Mouse (Mus musculus): ENCODE data around the gene Myo7a. TPM values are rescaled to one million over a fixed set of nuclear protein-coding genes. Genes with fewer than 3 reads are reported as not detected.

The Myo7a gene
- polyA plus RNA-seq, 1 experiment from 2014 or later, result 7.6 TPM

GRCm38 (mm10) chr7:98157636-98158332 is 38.5 kb upstream of the Myo7a start:
- Histone ChIP-seq H3K27ac (replicated peaks in 1 of 2; ENCODE audit: control insufficient read depth in 1 of 2, insufficient read depth in 1 of 2, low read depth in 2 of 2, low read length in 2 of 2) (no peak overlapping the region), H3K9ac (ENCODE audit: low read length) (no peak overlapping the region), H3K4me3 (ENCODE audit: control insufficient read depth in 1 of 2, insufficient read depth in 1 of 2, low read depth in 1 of 2, low read length in 2 of 2) (no peak overlapping the region), H3K9me3 (ENCODE audit: control insufficient read depth, low read length) (no peaks in the 10 kb centered on the region), H3K4me2 (ENCODE audit: low read length) (no peak overlapping the region), H3K27me3 (ENCODE audit: control insufficient read depth, insufficient read depth, low read length) (no peaks in the 10 kb centered on the region), H3K4me1 (ENCODE audit: control insufficient read depth in 2 of 2, insufficient read depth in 2 of 2, low read length in 2 of 2) (peaks cover 25 to 34% of the 10 kb centered on the region in 2 experiments), H3K36me3 (ENCODE audit: control insufficient read depth, insufficient read depth, low read length) (no peaks in the 10 kb centered on the region)
- 57% methylated on average over 5 of the region's 5 CpGs for WGBS
- ATAC-seq (ENCODE audit: insufficient number of reproducible peaks, insufficient read depth, low FRiP score, low read depth), result no peak

GRCm38 (mm10) chr7:98156280-98156665 is 36.9 kb upstream of the Myo7a start:
- 27% methylated on average over 3 of the region's 3 CpGs for WGBS
- peak overlapping the region; percentile 39 to 43 for H3K27ac ChIP-seq (replicated peaks in 1 of 2; ENCODE audit: control insufficient read depth in 1 of 2, insufficient read depth in 1 of 2, low read depth in 2 of 2, low read length in 2 of 2)
- no peaks in the 10 kb centered on the region for H3K36me3 ChIP-seq (ENCODE audit: control insufficient read depth, insufficient read depth, low read length)
- H3K4me2 ChIP-seq (ENCODE audit: low read length), result no peak overlapping the region
- no peak; the same call in 1 of the 2 replicates for ATAC-seq (ENCODE audit: insufficient number of reproducible peaks, insufficient read depth, low FRiP score, low read depth)
- no peaks in the 10 kb centered on the region for H3K27me3 ChIP-seq (ENCODE audit: control insufficient read depth, insufficient read depth, low read length)
- no peak overlapping the region for H3K4me3 ChIP-seq (ENCODE audit: control insufficient read depth in 1 of 2, insufficient read depth in 1 of 2, low read depth in 1 of 2, low read length in 2 of 2)
- H3K4me1 ChIP-seq (ENCODE audit: control insufficient read depth in 2 of 2, insufficient read depth in 2 of 2, low read length in 2 of 2), result peaks cover 25 to 28% of the 10 kb centered on the region in 2 experiments
- no peak overlapping the region for H3K9ac ChIP-seq (ENCODE audit: low read length)
- H3K9me3 ChIP-seq (ENCODE audit: control insufficient read depth, low read length), result no peaks in the 10 kb centered on the region

DNA sequence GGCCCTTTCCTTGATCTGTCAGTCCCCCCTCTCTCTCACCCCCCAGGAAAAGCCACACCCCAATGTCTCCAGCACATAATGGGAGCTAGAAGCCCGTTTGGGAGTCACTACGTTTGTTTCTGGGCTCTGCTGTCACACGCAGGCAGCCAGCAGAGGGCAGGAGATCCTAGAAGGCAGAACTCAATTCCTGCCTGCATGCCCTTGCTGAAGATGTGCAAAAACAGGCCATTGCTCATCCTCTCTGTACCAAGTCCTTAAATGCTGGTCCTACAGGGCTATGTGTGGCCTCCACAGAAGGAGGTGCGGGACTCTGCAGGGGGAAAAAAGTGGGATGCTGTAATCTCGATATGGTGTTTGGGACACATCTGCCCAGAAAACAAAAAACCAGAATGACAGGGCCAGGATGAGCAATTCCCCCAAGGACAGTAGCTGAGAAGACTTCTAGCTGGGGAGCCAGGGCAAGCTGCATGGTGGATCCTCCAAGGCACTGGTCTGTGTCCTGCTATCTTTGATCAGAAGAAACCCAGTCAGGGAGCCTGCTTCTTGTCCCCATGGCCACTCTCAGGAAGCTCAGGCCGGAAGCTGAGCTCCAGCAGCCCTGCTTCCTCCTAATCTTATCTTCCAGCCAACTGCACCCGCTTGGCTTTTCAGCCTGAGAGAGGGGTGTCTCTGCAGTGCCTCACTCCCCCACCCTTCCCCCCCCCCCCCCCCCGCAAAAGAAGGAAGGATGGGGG is 36.4 kb upstream of the Myo7a start:
- peaks cover 23% of the 10 kb centered on the region in 2 experiments for H3K4me1 ChIP-seq (ENCODE audit: control insufficient read depth in 2 of 2, insufficient read depth in 2 of 2, low read length in 2 of 2)
- 10% methylated on average over 7 of the region's 8 CpGs for WGBS
- H3K27me3 ChIP-seq (ENCODE audit: control insufficient read depth, insufficient read depth, low read length), result no peaks in the 10 kb centered on the region
- peak; percentile 73 for ATAC-seq (ENCODE audit: insufficient number of reproducible peaks, insufficient read depth, low FRiP score, low read depth)
- H3K4me2 ChIP-seq (ENCODE audit: low read length), result no peak overlapping the region
- peak overlapping the region; percentile 15 to 48; a peak in 2 of 4 replicates for H3K27ac ChIP-seq (replicated peaks in 1 of 2; ENCODE audit: control insufficient read depth in 1 of 2, insufficient read depth in 1 of 2, low read depth in 2 of 2, low read length in 2 of 2)
- no peaks in the 10 kb centered on the region for H3K9me3 ChIP-seq (ENCODE audit: control insufficient read depth, low read length)
- no peak overlapping the region for H3K4me3 ChIP-seq (ENCODE audit: control insufficient read depth in 1 of 2, insufficient read depth in 1 of 2, low read depth in 1 of 2, low read length in 2 of 2)
- H3K9ac ChIP-seq (ENCODE audit: low read length), result no peak overlapping the region
- no peaks in the 10 kb centered on the region for H3K36me3 ChIP-seq (ENCODE audit: control insufficient read depth, insufficient read depth, low read length)

DNA sequence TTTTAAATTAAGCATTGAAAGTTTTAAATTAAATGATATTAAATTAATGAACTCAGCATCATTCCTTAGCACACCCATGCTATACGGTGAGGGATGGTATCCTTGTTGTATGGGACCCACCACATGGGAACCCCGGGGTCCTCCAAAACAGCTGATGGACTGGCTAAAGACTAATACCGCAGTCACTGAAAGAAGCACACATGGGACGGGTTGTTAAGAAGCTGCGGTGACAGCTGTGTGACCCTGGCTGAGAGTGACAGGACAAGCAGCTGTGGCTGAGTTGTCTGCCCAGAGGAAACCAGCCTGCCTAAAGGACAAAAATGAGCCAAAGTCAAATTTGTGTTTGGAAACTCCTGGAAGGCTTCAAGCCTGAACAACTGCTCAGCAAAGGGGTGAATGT is 34.6 kb upstream of the Myo7a start:
- Histone ChIP-seq H3K9ac (ENCODE audit: low read length) (no peak overlapping the region), H3K4me3 (ENCODE audit: control insufficient read depth in 1 of 2, insufficient read depth in 1 of 2, low read depth in 1 of 2, low read length in 2 of 2) (no peak overlapping the region), H3K9me3 (ENCODE audit: control insufficient read depth, low read length) (no peaks in the 10 kb centered on the region), H3K27ac (replicated peaks in 1 of 2; ENCODE audit: control insufficient read depth in 1 of 2, insufficient read depth in 1 of 2, low read depth in 2 of 2, low read length in 2 of 2) (no peak overlapping the region), H3K4me2 (ENCODE audit: low read length) (no peak overlapping the region), H3K27me3 (ENCODE audit: control insufficient read depth, insufficient read depth, low read length) (no peaks in the 10 kb centered on the region), H3K4me1 (ENCODE audit: control insufficient read depth in 2 of 2, insufficient read depth in 2 of 2, low read length in 2 of 2) (peaks cover 22 to 23% of the 10 kb centered on the region in 2 experiments), H3K36me3 (ENCODE audit: control insufficient read depth, insufficient read depth, low read length) (no peaks in the 10 kb centered on the region)
- 66% methylated on average over 5 of the region's 5 CpGs for WGBS
- no peak for ATAC-seq (ENCODE audit: insufficient number of reproducible peaks, insufficient read depth, low FRiP score, low read depth)

- H3K9ac ChIP-seq (ENCODE audit: low read length), result no peak overlapping the region
- WGBS, result 38% methylated on average over 3 of the region's 3 CpGs
- no peak overlapping the region for H3K4me2 ChIP-seq (ENCODE audit: low read length)
- H3K4me1 ChIP-seq (ENCODE audit: control insufficient read depth in 2 of 2, insufficient read depth in 2 of 2, low read length in 2 of 2), result peaks cover 22% of the 10 kb centered on the region in 2 experiments
- no peak overlapping the region for H3K4me3 ChIP-seq (ENCODE audit: control insufficient read depth in 1 of 2, insufficient read depth in 1 of 2, low read depth in 1 of 2, low read length in 2 of 2)
- H3K27me3 ChIP-seq (ENCODE audit: control insufficient read depth, insufficient read depth, low read length), result no peaks in the 10 kb centered on the region
- H3K36me3 ChIP-seq (ENCODE audit: control insufficient read depth, insufficient read depth, low read length), result no peaks in the 10 kb centered on the region
- H3K27ac ChIP-seq (replicated peaks in 1 of 2; ENCODE audit: control insufficient read depth in 1 of 2, insufficient read depth in 1 of 2, low read depth in 2 of 2, low read length in 2 of 2), result no peak overlapping the region
- H3K9me3 ChIP-seq (ENCODE audit: control insufficient read depth, low read length), result no peaks in the 10 kb centered on the region
- ATAC-seq (ENCODE audit: insufficient number of reproducible peaks, insufficient read depth, low FRiP score, low read depth), result no peak
These were observed 34.0 kb upstream of the Myo7a start for GRCm38 (mm10) chr7:98153345-98153744.

GRCm38 (mm10) chr7:98152400-98152799 is 33.1 kb upstream of the Myo7a start:
- H3K9me3 ChIP-seq (ENCODE audit: control insufficient read depth, low read length), result no peaks in the 10 kb centered on the region
- H3K9ac ChIP-seq (ENCODE audit: low read length), result no peak overlapping the region
- no peak for ATAC-seq (ENCODE audit: insufficient number of reproducible peaks, insufficient read depth, low FRiP score, low read depth)
- H3K27me3 ChIP-seq (ENCODE audit: control insufficient read depth, insufficient read depth, low read length), result no peaks in the 10 kb centered on the region
- no peak overlapping the region for H3K27ac ChIP-seq (replicated peaks in 1 of 2; ENCODE audit: control insufficient read depth in 1 of 2, insufficient read depth in 1 of 2, low read depth in 2 of 2, low read length in 2 of 2)
- no peak overlapping the region for H3K4me3 ChIP-seq (ENCODE audit: control insufficient read depth in 1 of 2, insufficient read depth in 1 of 2, low read depth in 1 of 2, low read length in 2 of 2)
- H3K4me1 ChIP-seq (ENCODE audit: control insufficient read depth in 2 of 2, insufficient read depth in 2 of 2, low read length in 2 of 2), result peaks cover 22% of the 10 kb centered on the region in 2 experiments
- WGBS, result 61% methylated on average over 8 of the region's 8 CpGs
- no peak overlapping the region for H3K4me2 ChIP-seq (ENCODE audit: low read length)
- no peaks in the 10 kb centered on the region for H3K36me3 ChIP-seq (ENCODE audit: control insufficient read depth, insufficient read depth, low read length)

GRCm38 (mm10) chr7:98150525-98150924 is 31.2 kb upstream of the Myo7a start:
- H3K27ac ChIP-seq (replicated peaks in 1 of 2; ENCODE audit: control insufficient read depth in 1 of 2, insufficient read depth in 1 of 2, low read depth in 2 of 2, low read length in 2 of 2), result no peak overlapping the region
- no peak for ATAC-seq (ENCODE audit: insufficient number of reproducible peaks, insufficient read depth, low FRiP score, low read depth)

More at GRCm38 (mm10) chr7:98150525-98150924, 31.2 kb upstream of the Myo7a start:
- 37% methylated on average over 5 of the region's 5 CpGs for WGBS
- no peak overlapping the region for H3K9ac ChIP-seq (ENCODE audit: low read length)
- no peak overlapping the region for H3K4me2 ChIP-seq (ENCODE audit: low read length)
- no peak overlapping the region for H3K4me3 ChIP-seq (ENCODE audit: control insufficient read depth in 1 of 2, insufficient read depth in 1 of 2, low read depth in 1 of 2, low read length in 2 of 2)
- H3K4me1 ChIP-seq (ENCODE audit: control insufficient read depth in 2 of 2, insufficient read depth in 2 of 2, low read length in 2 of 2), result peaks cover 10 to 12% of the 10 kb centered on the region in 2 experiments
- no peaks in the 10 kb centered on the region for H3K9me3 ChIP-seq (ENCODE audit: control insufficient read depth, low read length)
- no peaks in the 10 kb centered on the region for H3K36me3 ChIP-seq (ENCODE audit: control insufficient read depth, insufficient read depth, low read length)
- H3K27me3 ChIP-seq (ENCODE audit: control insufficient read depth, insufficient read depth, low read length), result no peaks in the 10 kb centered on the region

All from heart, embryonic 14.5 days (tissue).